Mouse (Mus musculus) mesoderm, embryonic 11.5 days (tissue): Measurements from ENCODE around the gene Adamts2.
A peak's percentile ranks its signal among the peaks of the same experiment; 100 is the strongest.

Experiments
- DNase-seq: peaks from one replicate; pipeline ENCODE4 v3.0.0-alpha.2; 2012; ENCODE audit warnings: low read depth, low spot score

Adamts2 gene

DNA sequence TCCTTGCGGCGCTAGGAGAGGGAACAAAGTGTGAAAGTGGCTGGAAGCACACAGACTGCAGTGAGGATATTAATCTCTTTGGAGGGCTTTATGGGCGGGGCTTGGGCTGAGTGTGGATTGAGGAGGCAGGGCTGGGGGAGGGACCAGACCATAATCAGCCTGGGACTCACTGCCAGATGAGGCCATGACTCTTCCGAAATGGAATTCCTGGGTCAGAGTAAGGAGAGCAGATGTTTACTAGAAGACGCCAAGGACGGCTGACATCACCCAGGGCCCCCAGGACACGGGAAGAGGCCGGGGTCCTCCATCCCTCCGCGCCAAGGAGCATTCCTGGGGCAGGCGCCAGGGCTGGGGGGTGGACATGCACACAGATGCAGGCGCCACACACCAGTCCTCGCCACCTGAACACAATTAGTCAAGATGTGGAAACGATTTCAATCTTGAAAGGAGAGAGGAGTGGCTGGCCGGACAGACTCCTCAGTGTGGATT lies 20.4 kb downstream of the Adamts2 start:
- DNase-seq = peak; percentile 76

DNA sequence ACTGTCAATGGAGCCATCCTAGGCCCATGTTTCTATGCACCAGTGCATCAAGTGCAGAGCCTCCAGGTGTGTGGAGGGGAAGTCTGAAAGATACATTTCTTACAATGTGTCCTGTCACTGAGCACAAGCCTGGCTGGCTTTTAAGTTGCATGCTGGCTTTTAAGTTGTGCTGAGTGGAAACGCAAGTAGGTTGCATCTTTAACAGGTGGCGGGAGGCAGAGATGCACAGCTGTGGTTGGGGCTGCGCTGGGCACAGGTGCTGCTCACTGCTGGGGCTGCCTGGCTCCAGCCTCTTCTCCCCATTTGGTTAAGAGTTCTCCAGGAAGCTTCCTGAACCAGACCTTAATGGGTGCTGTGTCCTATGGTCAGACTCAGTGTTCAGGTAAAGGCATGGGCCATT lies 21.9 kb downstream of the Adamts2 start:
- DNase-seq = no peak

DNA sequence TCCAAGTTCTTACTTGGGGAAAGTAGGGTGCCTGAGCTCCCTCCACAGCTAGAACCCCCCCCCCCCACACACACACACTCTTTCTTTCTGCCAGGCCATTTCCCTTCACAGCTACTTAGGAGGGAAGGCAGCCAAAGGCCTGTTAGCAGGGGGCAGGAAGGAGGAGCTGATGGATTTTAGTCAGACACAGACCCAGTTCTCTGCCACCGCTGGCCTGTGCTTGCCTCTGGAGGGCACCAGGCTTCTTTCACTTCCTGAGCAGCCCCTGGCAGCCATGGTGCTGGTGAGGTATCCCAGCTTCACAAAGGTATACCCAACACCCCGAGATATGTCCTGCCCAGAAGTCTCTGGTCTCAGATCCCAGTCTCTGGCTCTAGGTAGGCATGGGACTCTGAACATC lies 22.4 kb downstream of the Adamts2 start:
- no peak for DNase-seq

DNA sequence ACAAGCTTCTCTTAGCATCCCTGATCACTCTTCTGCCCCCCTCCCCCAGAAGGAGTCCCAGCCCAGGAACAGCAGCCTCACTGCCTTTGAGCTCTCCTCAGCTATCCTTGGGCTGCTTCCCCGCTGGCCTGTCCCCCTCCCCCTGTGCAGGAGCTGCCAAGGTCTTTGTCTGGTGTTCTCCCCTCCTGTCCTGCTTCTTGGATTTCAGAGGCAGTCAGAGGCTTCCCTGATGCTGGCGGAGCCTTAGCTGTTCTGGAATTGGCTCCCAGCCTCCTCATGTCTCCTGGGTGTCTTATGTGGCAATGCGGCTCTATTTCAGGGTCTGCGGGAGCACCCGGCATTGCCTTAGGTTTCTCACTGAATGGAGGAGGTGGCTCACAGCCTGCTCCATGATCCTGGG lies 22.8 kb downstream of the Adamts2 start:
- DNase-seq = no peak

DNA sequence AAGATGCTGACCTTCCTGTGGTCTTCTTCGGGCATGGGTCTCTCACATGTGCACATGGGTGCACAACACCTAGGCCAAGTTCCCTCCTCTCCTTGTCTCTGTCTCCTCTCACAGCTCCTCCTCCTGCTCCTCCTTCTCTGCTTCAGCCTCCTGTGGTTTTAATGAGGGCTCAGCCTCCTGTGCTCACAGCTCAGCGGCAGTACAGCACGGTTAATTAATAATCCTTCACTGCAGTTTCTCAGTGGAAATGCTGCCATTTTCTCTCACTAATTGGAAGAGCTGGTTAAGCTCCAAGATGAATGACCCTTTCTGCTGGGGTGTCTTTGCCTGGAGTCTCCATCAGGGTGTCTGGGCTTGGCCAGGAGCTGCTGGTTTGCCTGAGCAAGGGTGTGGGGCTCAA lies 27.0 kb downstream of the Adamts2 start:
- no peak for DNase-seq

DNA sequence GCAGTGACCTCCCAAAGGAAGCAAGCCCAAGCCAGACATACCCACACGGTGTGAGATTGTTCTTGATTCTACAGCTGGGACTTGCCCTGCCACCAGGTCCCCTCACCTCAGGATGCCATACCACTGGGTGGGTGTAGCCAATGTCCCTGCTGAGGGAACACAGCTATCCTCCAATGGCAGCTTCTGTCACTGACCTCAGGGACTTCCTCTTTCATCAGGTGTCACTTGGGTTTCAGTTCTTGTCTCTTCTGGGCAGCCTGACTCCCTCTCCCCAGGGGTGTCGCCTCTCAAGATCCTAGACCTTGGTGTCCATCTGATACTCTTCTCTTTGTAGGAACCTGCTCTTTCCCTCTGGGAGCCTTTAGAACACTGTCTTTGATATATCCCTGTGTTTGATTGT lies 28.6 kb downstream of the Adamts2 start:
- DNase-seq = no peak

DNA sequence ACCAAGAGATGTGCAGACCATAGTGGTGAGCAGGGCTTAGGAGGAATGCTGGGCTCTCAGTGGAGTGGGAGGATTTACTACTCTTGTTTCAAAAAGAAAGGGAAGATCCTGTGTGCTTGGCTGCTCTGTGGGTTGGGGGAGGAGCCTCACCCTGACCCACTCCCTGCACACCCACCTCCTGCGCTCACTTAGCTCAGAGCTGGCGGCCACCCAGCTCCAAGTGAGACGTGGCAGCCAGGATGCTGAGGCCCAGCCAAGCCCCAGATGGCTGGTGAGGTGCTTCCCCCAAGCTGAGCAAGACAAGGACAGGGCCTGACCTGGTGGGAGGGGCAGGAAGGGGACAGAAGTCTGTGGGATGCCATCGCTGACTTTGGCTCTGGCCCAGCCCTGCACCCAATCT lies 30.4 kb downstream of the Adamts2 start:
- DNase-seq = no peak

DNA sequence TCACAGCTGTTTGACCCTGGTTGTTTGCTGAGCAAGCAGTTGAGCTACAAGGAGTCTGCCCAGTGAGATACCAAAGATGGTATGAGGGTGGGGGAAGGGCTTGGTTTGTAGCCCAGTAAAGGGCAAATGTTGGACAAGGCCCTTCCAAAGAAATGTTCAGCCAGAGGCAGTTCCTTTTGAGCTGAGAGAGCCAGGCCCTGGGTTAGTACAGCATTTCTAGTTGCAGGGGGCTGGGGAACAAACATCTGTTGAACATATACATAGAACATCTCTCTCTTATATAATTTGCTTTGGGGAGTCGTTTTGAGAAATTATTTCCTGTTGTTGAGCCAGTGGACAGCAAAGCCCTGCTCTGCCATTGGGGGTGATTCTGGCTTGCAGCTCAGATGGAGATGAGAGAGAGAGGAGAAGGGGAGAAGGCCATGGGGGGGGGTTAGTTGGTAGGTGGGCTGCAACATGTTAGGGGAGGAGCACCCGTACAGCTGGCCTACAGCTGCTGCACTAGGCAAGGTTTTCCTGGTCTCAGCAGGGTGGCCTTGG lies 33.2 kb downstream of the Adamts2 start:
- no peak for DNase-seq

DNA sequence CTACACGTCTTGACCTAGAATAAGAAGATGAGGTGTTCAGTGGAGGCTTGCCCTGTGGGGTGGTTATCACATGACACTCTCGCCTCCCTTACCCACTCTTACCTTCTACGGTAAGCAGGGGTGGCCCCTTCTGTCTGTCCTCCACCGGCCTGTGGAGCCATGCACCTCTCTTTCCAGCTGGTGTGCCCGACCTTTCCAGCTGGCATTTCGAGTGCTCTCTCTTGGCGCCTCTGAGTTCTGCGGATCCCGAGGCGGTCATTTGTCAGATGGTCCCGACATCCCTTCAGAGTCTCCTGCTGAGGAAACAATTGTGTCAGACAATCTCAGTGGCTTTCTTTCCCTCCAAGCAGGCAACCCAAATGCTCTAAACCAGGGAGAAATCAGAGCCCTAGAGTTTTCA lies 35.1 kb downstream of the Adamts2 start:
- no peak for DNase-seq

DNA sequence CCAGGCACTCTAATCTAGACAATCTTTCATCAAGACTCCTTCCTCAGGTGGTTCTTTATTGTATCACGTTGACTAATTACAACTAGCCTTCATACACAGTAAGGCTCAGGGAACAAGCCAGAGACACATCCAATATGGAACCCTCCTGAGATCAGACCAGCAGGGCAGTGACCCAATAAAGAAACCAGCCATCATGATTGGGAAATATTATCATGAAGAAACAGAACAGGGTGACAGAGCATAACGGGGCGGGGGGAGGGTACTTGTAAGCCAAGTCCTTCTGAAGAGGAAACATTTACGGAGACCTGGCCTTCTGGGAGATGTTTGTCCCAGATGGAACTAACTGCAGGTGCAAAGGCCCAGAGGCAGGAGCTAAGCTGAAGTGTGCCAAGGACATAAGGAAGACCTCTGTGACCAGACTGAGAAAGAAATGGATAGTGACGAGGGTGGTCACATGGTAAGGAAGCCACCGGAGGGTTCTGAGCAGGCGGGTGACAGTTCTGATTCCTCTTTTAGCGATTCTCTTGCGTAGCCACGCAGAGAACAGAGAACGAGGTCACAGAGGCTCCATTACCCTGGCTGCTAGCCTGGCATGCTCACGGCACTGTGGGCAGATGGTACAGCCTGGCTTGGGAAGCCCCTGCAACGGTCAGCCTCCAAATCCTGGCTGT lies 36.4 kb downstream of the Adamts2 start:
- DNase-seq = no peak

DNA sequence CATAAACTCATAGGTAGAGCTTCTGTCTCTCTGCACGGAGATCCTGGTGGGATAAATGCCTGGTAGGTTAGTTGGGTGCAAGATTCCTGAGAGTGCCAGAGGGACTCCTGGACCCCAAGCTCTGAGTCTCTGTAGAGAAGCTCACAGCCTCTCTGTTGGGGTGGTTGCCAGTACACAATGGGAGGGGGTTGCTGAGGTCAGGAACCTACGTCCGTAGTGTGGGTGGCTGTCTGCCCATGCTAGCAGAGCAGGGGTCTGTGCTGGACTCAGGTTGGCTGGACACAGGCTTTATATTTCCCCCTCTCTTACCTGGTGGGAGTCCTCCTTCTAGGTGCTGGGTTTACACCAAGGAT lies 37.0 kb downstream of the Adamts2 start:
- DNase-seq = no peak

DNA sequence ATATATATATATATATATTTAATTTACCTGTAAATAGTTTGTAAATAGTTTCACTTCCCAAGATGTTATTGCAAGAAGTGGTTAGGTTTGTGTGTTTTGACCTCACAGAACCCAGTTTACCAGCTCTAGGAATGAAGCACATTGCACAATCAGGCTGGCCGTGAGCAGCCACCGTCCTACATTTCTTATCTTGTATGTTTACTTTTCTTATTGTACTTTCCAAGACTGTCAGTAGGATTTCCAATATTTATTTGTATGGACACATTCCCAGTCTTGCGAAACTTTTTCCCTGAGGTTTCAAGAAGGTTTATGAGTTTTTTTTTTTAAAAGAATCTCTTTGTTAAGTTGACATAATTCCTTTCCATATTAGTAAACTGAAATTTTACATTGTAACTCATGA lies 40.7 kb downstream of the Adamts2 start:
- DNase-seq = no peak

DNA sequence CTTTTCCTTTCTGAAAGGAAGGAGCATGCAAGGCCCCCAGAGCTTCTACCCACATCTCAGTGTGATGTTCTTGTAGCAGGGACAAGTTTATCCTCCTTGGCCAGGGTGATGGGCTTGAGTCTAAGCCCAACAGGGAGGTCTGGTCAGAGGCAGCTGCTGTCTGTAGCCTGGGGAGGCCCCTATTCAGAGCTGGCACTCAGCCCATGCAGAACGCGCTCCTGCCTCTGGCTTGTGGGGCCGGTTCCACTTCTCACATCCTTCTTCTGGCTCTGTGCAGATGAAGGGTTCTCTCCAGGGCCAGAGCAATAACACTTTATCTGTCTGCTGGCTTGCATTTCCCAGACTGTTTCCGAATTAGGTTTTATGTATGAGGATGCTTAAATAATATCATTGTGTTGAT lies 44.3 kb downstream of the Adamts2 start:
- no peak for DNase-seq

DNA sequence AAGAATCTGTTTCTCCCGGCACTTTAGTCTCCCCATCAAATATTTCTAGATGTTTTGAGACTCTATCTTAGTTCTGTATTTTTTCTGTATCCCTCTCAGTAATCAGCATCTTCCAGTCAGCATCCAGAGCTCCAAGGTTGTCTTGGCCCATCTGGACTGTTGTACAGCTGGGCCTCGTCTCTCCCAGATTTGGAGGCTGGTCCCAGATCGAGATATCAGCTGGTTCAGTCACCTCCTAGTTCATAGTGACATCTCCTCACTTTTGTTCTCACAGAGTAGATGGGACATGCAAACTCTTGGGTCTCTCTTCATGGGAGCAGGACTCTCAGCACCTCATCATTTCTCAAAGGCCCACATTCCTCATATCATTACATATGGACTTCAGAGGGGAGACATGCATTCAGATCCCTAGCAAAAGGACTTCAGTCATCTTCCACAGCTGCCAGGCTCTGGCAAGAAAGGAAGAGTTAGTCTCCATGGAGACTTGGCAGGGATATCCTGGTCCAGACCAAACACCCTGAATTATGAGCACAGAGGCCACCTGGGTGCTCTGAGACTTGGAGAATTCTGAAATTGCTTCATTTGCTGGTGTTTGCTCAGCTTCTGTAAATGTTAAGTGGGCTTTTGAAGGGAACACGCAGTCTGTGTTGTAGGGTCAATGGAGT lies 46.4 kb downstream of the Adamts2 start:
- DNase-seq = no peak

DNA sequence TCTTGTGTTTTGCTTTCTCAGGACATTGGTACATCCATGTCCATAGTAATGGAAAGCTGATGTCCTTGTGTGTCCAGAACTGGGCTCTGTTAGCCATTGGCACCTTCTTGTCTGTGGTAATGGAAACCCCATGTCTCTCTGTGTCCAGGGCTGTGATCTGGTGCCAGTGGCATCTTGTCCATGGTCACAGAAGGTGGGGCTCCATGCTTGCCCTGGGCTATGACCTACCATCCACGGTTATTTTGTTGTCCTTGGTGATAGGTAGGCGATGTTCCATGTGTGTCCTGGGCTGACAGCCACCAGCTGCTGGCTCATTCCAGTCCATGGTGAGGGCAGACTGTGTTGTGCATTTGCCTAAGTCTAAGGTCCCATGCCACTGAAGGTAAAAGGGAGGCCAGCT lies 48.2 kb downstream of the Adamts2 start:
- no peak for DNase-seq

DNA sequence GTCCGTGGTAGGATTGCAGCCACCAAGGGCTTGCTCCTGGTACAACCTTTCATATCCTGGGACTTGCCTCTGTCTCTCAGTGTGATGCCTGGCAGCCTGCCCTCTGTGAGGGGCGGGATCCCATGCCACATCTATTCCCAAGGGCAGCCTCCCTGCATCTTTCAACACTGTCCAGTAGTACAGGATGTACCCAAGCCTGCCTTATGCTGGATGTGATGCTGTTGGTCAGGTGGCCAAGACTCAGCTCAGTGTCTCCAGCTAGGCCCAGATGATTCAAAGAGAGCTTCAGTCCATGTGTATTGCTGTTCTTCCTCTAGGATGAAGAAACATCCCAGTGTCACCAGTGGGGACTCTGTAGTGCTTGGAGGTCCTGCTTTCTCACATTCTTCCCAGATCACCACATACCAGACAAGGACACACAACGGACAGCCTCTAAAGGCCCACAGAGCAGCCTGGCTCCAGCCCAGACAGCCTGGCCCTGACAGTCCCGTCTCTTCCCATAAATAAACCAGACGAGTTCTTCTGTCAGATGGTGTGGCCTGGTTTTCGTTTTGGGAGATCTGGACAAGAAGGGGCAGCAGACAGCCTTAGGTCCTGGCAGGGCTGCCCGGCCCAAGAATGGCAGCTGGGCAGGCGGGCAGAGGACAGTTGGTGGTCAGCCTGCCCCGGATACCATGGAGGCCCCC lies 52.0 kb downstream of the Adamts2 start:
- DNase-seq = no peak

DNA sequence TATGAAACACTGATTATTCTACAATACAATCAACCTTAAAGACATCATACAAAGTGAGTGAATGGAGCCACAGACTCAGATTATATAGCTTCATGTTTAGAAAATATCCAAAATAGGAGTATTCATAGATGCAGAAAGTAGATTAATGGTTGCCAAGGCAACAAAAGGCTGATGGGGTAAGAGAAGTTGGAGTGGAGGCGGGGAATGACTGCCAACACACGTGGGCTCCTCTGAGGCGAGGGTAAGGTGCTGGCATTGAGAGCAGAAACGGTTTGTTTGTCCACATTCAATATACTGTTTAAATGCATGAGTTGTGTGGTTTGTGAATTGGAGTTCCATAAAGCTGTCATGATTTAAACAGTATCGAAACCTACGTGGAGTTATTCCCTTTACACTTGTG lies 56.9 kb downstream of the Adamts2 start:
- DNase-seq = no peak

DNA sequence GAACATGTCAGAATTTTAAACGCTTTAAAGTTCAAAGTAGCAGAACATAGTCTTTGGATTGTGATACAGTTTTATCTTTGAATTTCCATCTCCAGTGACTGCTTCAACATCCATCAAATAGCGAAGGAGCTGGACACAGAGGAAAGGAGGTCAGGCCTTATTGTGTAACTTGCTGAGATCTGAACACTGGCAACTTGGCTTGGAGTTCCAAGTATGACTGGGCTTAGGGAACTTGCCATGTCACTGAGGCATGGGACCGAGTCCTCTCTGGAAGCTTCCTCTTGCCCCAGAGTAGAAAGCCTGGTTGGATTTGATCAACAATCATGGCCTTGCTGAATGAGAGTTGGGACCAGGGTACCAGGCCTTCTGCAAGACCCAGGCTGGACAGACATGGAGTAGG lies 60.3 kb downstream of the Adamts2 start:
- DNase-seq = no peak

DNA sequence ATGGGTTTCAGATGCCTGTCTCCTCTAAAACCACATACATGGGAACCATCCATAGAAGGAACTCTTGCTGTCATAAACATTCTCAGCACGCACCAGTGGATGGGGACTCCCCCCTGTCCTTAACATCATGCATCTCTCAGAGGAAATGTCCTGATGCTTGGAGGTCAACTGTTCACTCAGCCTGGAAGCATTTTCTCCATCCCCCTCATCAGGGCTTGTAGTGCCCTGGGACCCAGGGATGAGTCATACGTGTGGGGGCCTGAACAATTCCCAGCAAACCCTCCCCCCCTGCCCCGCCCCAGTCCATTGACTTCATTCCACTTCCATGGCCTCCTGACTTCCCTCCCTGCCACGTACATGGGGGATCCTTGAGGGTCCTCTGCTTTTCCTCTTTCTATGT lies 62.9 kb downstream of the Adamts2 start:
- DNase-seq = no peak

DNA sequence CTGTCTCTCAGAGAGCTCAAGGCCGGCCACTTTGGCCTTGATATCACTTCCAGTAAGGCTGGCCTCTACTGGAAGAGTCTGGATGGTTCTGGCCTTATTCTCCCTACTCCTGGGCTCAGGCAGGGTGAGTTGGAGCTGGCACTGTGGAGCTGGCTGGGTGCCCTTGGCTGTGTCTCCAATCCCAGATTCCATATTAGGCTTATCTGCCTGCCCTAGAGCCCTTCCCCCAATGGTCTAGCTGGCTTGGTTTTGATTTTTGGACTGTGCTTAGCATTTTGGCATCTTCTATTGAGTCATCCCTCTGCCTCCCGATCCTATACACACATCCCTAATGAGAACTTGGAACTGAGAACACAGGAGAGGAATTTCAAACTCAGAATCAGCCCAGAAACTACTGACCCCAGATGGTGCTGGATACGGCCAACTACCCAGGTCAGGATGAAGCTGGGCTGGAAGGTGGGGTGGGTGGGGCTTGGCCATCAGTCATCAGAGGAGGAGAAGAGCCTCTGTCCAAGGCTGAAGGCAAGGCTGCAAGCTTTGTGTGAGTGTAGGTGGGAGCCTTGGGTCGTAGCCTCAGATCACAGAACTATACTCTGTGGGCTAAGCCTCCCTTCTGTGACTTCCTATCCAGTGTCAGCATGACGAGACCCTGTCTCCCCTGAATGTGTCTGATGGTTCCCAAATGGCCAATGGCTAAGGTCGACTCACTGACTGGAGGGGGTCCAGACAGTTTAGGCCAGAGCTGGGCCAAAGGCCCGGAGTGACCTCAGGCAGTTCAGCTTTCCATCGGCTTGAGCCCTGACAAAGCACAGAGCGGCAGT lies 67.9 kb downstream of the Adamts2 start:
- DNase-seq = no peak

DNA sequence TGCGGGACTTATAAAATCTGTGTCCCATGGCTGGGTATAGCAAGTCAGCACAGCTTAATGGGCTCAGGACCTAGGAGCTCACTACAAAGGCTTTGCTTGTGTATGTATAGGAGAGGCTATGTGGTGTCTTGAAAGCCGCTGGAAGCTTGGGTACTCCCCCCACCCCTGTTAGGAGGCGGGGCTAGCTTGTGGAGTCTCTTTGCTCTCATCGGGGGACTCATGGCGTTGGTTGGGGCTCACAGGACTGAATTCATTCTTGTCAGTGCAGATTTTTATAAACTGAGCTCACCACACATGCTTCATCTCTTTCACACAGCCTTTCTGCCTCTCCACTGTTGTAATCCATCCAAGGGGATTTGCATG lies 68.5 kb downstream of the Adamts2 start:
- DNase-seq = no peak

DNA sequence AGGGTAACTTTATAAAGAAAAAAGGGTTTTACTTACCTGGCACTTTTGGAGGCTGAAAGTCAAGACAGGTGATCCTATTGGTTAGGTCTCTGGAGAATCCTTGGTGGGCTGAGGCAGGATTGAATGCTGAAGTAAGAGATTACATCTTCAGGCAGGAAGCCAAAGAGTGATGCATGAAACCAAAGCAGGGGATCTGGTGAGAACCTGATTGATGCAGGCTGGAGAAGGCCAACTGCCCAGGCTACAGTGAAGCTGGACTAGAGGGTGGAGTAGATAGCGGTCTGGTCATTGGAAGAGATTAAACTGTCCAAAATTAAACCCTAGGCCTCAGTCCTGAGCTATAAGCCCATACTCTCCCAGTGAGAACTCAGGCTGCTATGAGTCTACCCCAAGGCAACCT lies 69.0 kb downstream of the Adamts2 start:
- DNase-seq = no peak
